Mouse (Mus musculus) limb, embryonic 13.5 days (tissue): Measurements from ENCODE around the gene Rasa3. TPM values are rescaled to one million over a fixed set of nuclear protein-coding genes. Genes with fewer than 3 reads are reported as not detected.

Source experiments
- ATAC-seq: fragments of 200-750 bp; cut with Nextera tagmentation; 2 replicates; pipeline ENCODE4 v1.8.0; 2017; ENCODE audit warnings: low read depth, moderate number of reproducible peaks, moderate TSS enrichment; ENCODE audit not compliant: low FRiP score
- H3K27ac ChIP-seq: fragments of 300-500 bp; sonication (generic); 2 replicates; pipeline ENCODE4 v1.5.1; 2015; ENCODE audit warnings: inconsistent platforms, mild to moderate bottlenecking, moderate library complexity
- H3K27me3 ChIP-seq: fragments of 300-500 bp; sonication (generic); 2 replicates; pipeline ENCODE4 v1.6.1; 2015; ENCODE audit warnings: mild to moderate bottlenecking, inconsistent platforms
- H3K36me3 ChIP-seq: fragments of 300-500 bp; sonication (generic); 2 replicates; pipeline ENCODE4 v1.6.1; 2015; ENCODE audit warnings: inconsistent platforms, mild to moderate bottlenecking, moderate library complexity
- H3K4me1 ChIP-seq: fragments of 300-500 bp; sonication (generic); 2 replicates; pipeline ENCODE4 v1.6.1; 2015; ENCODE audit warnings: inconsistent platforms
- H3K4me2 ChIP-seq: fragments of 300-500 bp; sonication (generic); replicated peaks from 2 replicates; pipeline ENCODE4 v1.6.1; 2015; ENCODE audit warnings: inconsistent platforms, mild to moderate bottlenecking, moderate library complexity
- H3K4me3 ChIP-seq: fragments of 300-500 bp; sonication (generic); 2 replicates; pipeline ENCODE4 v1.5.1; 2015; ENCODE audit warnings: moderate library complexity, mild to moderate bottlenecking, inconsistent platforms
- H3K9ac ChIP-seq: fragments of 300-500 bp; sonication (generic); 2 replicates; pipeline ENCODE4 v1.6.1; 2015; ENCODE audit warnings: mild to moderate bottlenecking, inconsistent platforms
- H3K9me3 ChIP-seq: fragments of 300-500 bp; sonication (generic); 2 replicates; pipeline ENCODE4 v1.6.1; 2016; ENCODE audit warnings: inconsistent platforms
- WGBS: fragments of 180-500 bp; shearing (Covaris S2); methylation state at CpG from one replicate; pipeline ENCODE4 v1.1.7; 2015; 5-methylcytosine and 5-hydroxymethylcytosine counted together
- polyA plus RNA-seq: library from polyadenylated mRNA; unstranded; fragments of >200 nt; fragmentation: Nextera tagmentation; extraction: Ambion mirVana; gene quantifications from 2 replicates; pipeline ENCODE4 v1.2.1, GENCODE M21; 2015

Rasa3 gene
- polyA plus RNA-seq, 1 experiment from 2014 or later, result 25.3 TPM

DNA sequence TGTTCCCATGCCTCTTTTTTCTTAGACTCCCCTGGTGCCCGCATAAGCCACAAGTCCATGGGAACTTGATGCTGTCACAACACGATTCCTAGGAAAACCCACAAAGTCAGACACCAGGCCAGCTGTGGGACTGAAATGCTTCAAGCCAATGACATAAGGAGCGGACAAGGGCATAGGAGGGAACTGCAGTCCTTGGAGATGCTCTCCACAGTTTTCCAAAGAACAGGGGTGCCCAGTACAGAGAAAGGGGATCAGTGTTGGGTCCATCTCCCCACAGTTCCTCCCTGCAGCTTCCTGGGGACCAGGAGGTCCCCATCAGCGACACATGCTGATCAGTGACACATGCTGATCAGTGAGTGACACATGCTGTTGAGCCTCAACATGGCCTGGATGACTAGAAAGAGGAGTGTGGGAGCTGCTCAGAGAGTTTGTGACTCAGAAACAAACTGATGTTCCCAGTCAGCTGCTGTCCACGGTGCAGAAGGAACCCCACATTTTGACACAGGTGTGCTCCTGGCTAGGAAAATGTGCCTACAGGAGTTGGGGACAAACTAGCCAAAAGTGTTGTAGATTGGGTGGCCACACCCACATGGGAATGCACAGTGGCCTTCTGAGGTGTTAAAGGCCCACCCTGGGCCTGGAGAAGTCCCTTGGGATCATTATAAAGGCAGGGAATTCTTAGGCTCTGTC lies 52.0 kb downstream of the Rasa3 start:
- peak overlapping the region; percentile 80; the same call in 1 of the 2 replicates for H3K27ac ChIP-seq
- no peak for ATAC-seq
- H3K9ac ChIP-seq, result no peak overlapping the region
- WGBS, result 74% methylated on average over 5 of the region's 5 CpGs
- peaks cover 59% of the 10 kb centered on the region for H3K4me1 ChIP-seq
- no peak overlapping the region for H3K4me3 ChIP-seq
- no peaks in the 10 kb centered on the region for H3K9me3 ChIP-seq
- H3K36me3 ChIP-seq, result peaks cover 14% of the 10 kb centered on the region
- H3K27me3 ChIP-seq, result no peaks in the 10 kb centered on the region
- H3K4me2 ChIP-seq, result no peak overlapping the region

DNA sequence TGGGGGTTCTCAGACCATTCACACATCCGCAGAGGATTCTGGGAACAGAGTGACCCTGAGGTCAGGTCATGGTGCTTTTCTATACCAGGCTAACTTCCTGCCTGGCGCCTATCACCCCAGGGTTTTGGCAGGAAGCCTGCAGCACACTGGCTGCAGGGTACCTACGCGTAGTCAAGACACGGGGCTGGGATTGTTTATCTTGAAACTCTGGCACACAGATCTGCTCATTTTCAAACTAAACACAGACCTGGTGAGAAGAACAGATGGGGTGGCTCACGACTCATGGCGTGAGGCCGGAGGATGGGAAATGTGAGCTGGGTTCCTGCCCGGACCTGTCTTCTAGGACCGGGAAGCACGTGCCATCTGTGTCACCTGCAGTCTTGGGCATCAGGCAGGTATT lies 52.5 kb downstream of the Rasa3 start:
- no peak overlapping the region; the same call in 1 of the 2 replicates for H3K9ac ChIP-seq
- ATAC-seq, result no peak
- peaks cover 14% of the 10 kb centered on the region for H3K36me3 ChIP-seq
- no peaks in the 10 kb centered on the region for H3K9me3 ChIP-seq
- peak overlapping the region; percentile 80; the same call in 1 of the 2 replicates for H3K27ac ChIP-seq
- no peaks in the 10 kb centered on the region for H3K27me3 ChIP-seq
- 32% methylated on average over 11 of the region's 11 CpGs for WGBS
- no peak overlapping the region for H3K4me2 ChIP-seq
- peaks cover 59% of the 10 kb centered on the region for H3K4me1 ChIP-seq
- no peak overlapping the region for H3K4me3 ChIP-seq

DNA sequence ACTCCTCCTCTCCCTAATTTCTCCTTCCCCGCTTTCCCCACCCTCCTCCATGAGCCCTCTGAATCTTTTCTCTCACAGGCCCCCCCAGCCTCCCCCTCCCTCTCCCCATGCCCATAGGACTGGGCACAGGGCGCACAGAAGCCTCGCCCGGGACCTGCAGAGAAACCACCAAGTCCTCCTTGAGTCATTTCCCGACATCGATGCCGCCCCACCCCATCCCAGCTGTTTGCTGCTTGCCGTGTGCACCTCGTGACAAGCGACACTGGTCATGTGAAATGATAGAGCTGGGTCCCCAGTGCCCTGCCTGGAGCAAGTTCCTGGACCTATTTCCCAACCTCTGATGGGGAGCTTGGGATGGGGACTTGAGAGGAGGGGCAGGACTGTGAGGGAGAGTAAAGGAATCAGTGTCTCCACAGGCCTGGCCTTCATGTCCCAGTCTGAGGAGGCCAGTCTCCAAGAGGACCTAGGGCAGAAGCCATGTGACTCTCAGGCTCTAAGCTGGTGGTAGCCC lies 53.4 kb downstream of the Rasa3 start:
- 0 out of 2 replicates have a peak overlapping the region, but pooled peaks have one; percentile 13 for H3K9ac ChIP-seq
- peaks cover 14% of the 10 kb centered on the region for H3K36me3 ChIP-seq
- peak; percentile 46; the same call in 1 of the 2 replicates for ATAC-seq
- H3K9me3 ChIP-seq, result no peaks in the 10 kb centered on the region
- H3K27ac ChIP-seq, result peak overlapping the region; percentile 80
- 66% methylated on average over 10 of the region's 10 CpGs for WGBS
- no peak overlapping the region for H3K4me3 ChIP-seq
- H3K4me1 ChIP-seq, result peaks cover 58% of the 10 kb centered on the region
- peak overlapping the region; percentile 0; the same call in 1 of the 2 replicates for H3K4me2 ChIP-seq
- no peaks in the 10 kb centered on the region for H3K27me3 ChIP-seq

DNA sequence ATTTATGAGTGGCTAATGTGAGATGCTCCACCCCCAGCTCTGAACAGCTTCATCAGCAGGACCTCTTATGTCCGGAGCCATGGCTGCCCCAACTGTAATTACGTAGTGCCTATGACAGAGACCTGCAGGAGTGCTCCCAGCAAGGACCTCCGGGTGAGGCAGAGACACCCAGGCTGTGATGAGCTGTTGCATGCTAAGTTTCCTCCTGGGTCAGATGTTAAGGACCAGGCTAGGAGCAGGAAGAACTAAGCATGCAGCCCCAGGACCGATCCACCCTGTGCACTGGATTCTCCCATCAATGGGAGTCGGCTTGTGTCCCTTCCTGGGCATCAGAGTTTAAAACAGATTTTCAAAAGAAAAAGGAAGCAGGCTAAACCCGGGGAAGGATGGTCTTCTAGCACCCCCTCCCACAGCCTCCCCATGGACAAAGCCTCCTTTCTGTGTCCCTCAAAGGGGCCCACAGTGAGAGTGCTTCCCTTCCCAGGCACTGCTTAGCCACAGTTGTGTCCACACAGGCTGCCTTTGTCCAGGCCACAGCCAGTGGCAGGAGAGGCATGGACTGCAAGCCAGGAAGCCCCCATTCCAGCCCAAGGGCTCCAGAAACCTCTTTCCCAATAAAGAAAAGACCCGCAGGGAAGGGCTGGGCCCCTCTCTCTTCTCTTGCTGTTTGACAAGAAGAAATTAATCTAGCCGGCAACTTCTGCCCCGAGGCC lies 54.2 kb downstream of the Rasa3 start:
- no peaks in the 10 kb centered on the region for H3K9me3 ChIP-seq
- ATAC-seq, result peak; percentile 49; the same call in 1 of the 2 replicates
- peaks cover 58% of the 10 kb centered on the region for H3K4me1 ChIP-seq
- H3K36me3 ChIP-seq, result peaks cover 14% of the 10 kb centered on the region
- H3K9ac ChIP-seq, result no peak overlapping the region
- no peaks in the 10 kb centered on the region for H3K27me3 ChIP-seq
- no peak overlapping the region for H3K4me2 ChIP-seq
- peak overlapping the region; percentile 80 for H3K27ac ChIP-seq
- no peak overlapping the region for H3K4me3 ChIP-seq
- WGBS, result 48% methylated on average over 9 of the region's 9 CpGs

DNA sequence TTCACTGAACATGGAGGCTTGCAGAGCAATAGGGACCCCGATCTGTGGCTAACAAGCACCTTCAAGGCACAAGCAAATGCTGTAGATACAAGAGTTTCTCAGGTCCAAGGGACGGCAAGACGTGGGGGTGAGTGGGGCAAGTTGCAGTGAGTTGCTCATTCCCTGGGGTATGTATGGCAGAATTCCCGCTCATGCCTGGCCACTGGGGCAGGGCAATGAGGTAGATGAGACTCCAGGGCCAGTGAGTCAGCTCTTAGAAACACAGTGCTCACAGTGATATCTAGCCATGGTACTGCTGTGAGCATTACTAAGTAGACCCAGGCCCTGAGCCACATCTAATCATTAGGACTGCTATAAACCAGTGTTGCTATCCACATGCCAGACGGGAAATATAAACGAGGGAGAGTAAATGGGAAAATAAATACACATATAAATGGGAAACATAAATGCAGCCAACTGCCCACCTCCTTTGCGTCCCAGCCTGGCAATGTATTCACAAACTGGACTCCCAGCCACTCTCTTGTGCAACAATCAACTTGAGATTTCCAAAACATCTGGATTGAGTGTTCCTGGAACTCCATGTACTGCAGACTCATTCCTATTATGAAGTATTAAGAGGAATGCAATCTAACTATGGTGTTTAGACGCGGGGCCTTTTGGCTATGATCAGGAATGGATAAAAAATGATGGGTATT lies 57.0 kb downstream of the Rasa3 start:
- Histone ChIP-seq H3K9me3 (no peaks in the 10 kb centered on the region), H3K4me2 (no peak overlapping the region), H3K27me3 (no peaks in the 10 kb centered on the region), H3K4me1 (peaks cover 47% of the 10 kb centered on the region), H3K36me3 (no peaks in the 10 kb centered on the region), H3K9ac (no peak overlapping the region), H3K27ac (no peak overlapping the region; the same call in 1 of the 2 replicates), H3K4me3 (no peak overlapping the region)
- ATAC-seq, result no peak
- 63% methylated on average over 9 of the region's 9 CpGs for WGBS

GRCm38 (mm10) chr8:13616831-13617505 lies 60.4 kb downstream of the Rasa3 start:
- ATAC-seq, result no peak
- WGBS, result 86% methylated on average over 17 of the region's 17 CpGs
- H3K9ac ChIP-seq, result no peak overlapping the region
- no peak overlapping the region for H3K4me3 ChIP-seq
- no peak overlapping the region for H3K4me2 ChIP-seq
- H3K27ac ChIP-seq, result no peak overlapping the region
- no peaks in the 10 kb centered on the region for H3K9me3 ChIP-seq
- peaks cover 18% of the 10 kb centered on the region for H3K36me3 ChIP-seq
- no peaks in the 10 kb centered on the region for H3K27me3 ChIP-seq
- peaks cover 24% of the 10 kb centered on the region for H3K4me1 ChIP-seq

DNA sequence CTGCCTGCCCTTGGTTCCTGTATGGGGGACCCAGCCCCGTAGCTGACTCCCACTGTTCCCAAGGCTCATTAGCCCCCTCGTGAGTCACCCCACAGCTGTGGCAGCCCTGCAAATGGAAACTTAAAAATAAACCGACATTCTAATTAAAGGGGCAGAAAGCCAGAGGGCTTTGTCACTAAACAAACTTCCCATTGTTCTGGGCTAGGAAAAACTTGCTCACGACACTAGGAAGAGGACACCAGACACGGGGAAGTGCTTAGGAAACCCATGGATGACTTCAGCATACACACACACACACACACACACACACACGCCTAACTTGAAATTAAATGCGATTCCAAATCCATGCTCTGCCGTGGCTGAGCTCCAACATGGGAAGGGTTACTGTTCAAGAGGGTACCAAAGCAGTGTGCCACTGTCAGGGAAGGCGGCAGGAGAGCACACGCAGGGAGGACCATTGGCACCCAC lies 62.4 kb downstream of the Rasa3 start:
- ATAC-seq, result peak; percentile 35
- peaks cover 19% of the 10 kb centered on the region for H3K36me3 ChIP-seq
- no peak overlapping the region for H3K9ac ChIP-seq
- peak overlapping the region; percentile 22; the same call in 1 of the 2 replicates for H3K27ac ChIP-seq
- peaks cover 7% of the 10 kb centered on the region for H3K4me1 ChIP-seq
- no peak overlapping the region for H3K4me3 ChIP-seq
- 55% methylated on average over 10 of the region's 10 CpGs for WGBS
- H3K9me3 ChIP-seq, result no peaks in the 10 kb centered on the region
- no peaks in the 10 kb centered on the region for H3K27me3 ChIP-seq
- H3K4me2 ChIP-seq, result no peak overlapping the region; the same call in 1 of the 2 replicates

DNA sequence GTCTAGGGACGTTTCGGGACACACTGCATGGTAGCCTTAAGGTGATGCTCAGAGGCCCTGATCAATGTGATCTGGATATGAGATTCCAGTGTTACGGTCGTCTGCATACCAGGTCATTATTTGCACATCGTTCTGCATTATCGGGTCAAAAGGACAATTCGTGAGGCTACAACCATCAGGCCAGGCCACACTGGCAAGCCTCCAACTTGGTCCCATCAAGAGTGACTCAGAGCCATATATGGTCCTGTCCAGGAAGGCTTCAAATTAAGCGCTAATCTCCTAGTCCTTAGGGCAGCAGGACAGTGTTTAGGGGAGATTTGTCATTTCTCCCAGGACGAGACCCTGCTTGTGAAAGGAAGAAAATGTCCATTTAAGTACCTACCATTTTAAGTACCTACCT lies 63.3 kb downstream of the Rasa3 start:
- H3K36me3 ChIP-seq, result peaks cover 19% of the 10 kb centered on the region
- H3K27me3 ChIP-seq, result no peaks in the 10 kb centered on the region
- WGBS, result 82% methylated on average over 9 of the region's 9 CpGs
- no peak overlapping the region for H3K4me3 ChIP-seq
- H3K9me3 ChIP-seq, result no peaks in the 10 kb centered on the region
- no peak overlapping the region for H3K9ac ChIP-seq
- H3K4me2 ChIP-seq, result no peak overlapping the region
- H3K27ac ChIP-seq, result no peak overlapping the region
- ATAC-seq, result no peak
- peaks cover 7% of the 10 kb centered on the region for H3K4me1 ChIP-seq

DNA sequence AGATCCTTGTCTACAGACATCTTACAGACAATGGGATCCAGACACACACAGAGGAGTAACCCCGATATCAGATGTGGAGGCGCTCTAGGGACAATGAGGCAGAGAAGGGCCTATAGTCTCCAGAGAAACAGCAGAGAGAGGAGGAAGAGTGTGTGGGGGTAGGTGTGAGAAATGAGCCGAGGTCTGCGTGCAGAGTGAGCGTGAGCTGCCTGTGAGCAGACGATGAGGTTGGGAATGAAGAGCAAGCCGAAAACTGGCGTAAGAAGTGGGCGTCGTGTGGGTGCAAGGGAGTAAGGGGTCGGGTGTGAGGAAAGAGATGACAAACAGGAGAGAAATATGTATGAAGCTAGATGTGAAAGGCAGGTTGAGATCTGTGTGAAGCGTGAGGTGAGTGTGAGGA lies 65.7 kb downstream of the Rasa3 start:
- Histone ChIP-seq H3K4me2 (no peak overlapping the region), H3K4me1 (peaks cover 7% of the 10 kb centered on the region), H3K27me3 (no peaks in the 10 kb centered on the region), H3K36me3 (peaks cover 19% of the 10 kb centered on the region), H3K9me3 (no peaks in the 10 kb centered on the region), H3K27ac (no peak overlapping the region), H3K4me3 (no peak overlapping the region), H3K9ac (no peak overlapping the region)
- 90% methylated on average over 12 of the region's 12 CpGs for WGBS
- no peak for ATAC-seq

- peaks cover 25% of the 10 kb centered on the region for H3K36me3 ChIP-seq
- peaks cover 4% of the 10 kb centered on the region for H3K4me1 ChIP-seq
- no peak overlapping the region for H3K4me3 ChIP-seq
- no peak overlapping the region for H3K27ac ChIP-seq
- H3K4me2 ChIP-seq, result no peak overlapping the region
- H3K9me3 ChIP-seq, result no peaks in the 10 kb centered on the region
- 90% methylated on average over 5 of the region's 5 CpGs for WGBS
- no peak overlapping the region for H3K9ac ChIP-seq
- H3K27me3 ChIP-seq, result no peaks in the 10 kb centered on the region
- no peak for ATAC-seq
Measured at GRCm38 (mm10) chr8:13609971-13610370, 67.4 kb downstream of the Rasa3 start.

GRCm38 (mm10) chr8:13608946-13609345 lies 68.5 kb downstream of the Rasa3 start:
- H3K27me3 ChIP-seq, result no peaks in the 10 kb centered on the region
- H3K4me1 ChIP-seq, result no peaks in the 10 kb centered on the region
- no peak overlapping the region for H3K4me3 ChIP-seq
- no peak overlapping the region for H3K9ac ChIP-seq
- WGBS, result 93% methylated on average over 6 of the region's 6 CpGs
- no peak overlapping the region for H3K27ac ChIP-seq
- no peak overlapping the region for H3K4me2 ChIP-seq
- peaks cover 30% of the 10 kb centered on the region for H3K36me3 ChIP-seq
- no peak for ATAC-seq
- no peaks in the 10 kb centered on the region for H3K9me3 ChIP-seq
